Mouse (Mus musculus): ENCODE data around the gene Ttc36.

GRCm38 (mm10) chr9:44826660-44827059 lies 23.8 kb upstream of the Ttc36 start:
- TF ChIP-seq POLR2A (IDR thresholded peaks at IDR 0.05; ENCODE audit: low read depth, low read length) = no peak
- TF ChIP-seq CTCF (IDR thresholded peaks at IDR 0.05; ENCODE audit: extremely low read depth, insufficient read depth, insufficient read length, insufficient replicate concordance) = no peak
